Mouse (Mus musculus): ENCODE results near the gene Plxnd1. TPM values are rescaled to one million over a fixed set of nuclear protein-coding genes. Genes with fewer than 3 reads are reported as not detected.
A peak's percentile ranks its signal among the peaks of the same experiment; 100 is the strongest.

Plxnd1 gene
- polyA plus RNA-seq, 1 experiment: 54.2 TPM

- TF ChIP-seq CTCF (conservative IDR thresholded peaks at IDR 0.05; ENCODE audit: insufficient read depth, insufficient read length, low read depth, low read length): no peak
- TF ChIP-seq POLR2A (IDR thresholded peaks at IDR 0.05; ENCODE audit: low read depth, low read length): no peak
- H3K36me3 ChIP-seq (ENCODE audit: control insufficient read depth, insufficient read depth, low read length): no peaks in the 10 kb centered on the region
- peak; percentile 93 for DNase-seq
- 35% methylated on average over 7 of the region's 7 CpGs for WGBS
- H3K27ac ChIP-seq (ENCODE audit: insufficient read depth, low read depth, low read length): peak overlapping the region; percentile 48
- H3K4me3 ChIP-seq (ENCODE audit: insufficient read depth, low read depth, low read length): no peak overlapping the region
- no peaks in the 10 kb centered on the region for H3K27me3 ChIP-seq (replicated peaks; ENCODE audit: control insufficient read depth, insufficient read depth, low read length)
- peaks cover 18% of the 10 kb centered on the region for H3K4me1 ChIP-seq (ENCODE audit: control insufficient read depth, insufficient read depth, low read length)
Observed at GRCm38 (mm10) chr6:115959151-115959691, 35.6 kb downstream of the Plxnd1 start.

GRCm38 (mm10) chr6:115958445-115958844 lies 36.4 kb downstream of the Plxnd1 start:
- TF ChIP-seq CTCF (conservative IDR thresholded peaks at IDR 0.05; ENCODE audit: insufficient read depth, insufficient read length, low read depth, low read length) (no peak), POLR2A (IDR thresholded peaks at IDR 0.05; ENCODE audit: low read depth, low read length) (no peak)
- WGBS: 84% methylated on average over 9 of the region's 9 CpGs
- Histone ChIP-seq H3K36me3 (ENCODE audit: control insufficient read depth, insufficient read depth, low read length) (no peaks in the 10 kb centered on the region), H3K27ac (ENCODE audit: insufficient read depth, low read depth, low read length) (no peak overlapping the region; the same call in 1 of the 2 replicates), H3K4me1 (ENCODE audit: control insufficient read depth, insufficient read depth, low read length) (peaks cover 18% of the 10 kb centered on the region), H3K4me3 (ENCODE audit: insufficient read depth, low read depth, low read length) (no peak overlapping the region), H3K27me3 (replicated peaks; ENCODE audit: control insufficient read depth, insufficient read depth, low read length) (no peaks in the 10 kb centered on the region)
- DNase-seq: no peak

- no peak for DNase-seq
- Histone ChIP-seq H3K27ac (ENCODE audit: insufficient read depth, low read depth, low read length) (no peak overlapping the region), H3K27me3 (replicated peaks; ENCODE audit: control insufficient read depth, insufficient read depth, low read length) (no peaks in the 10 kb centered on the region), H3K36me3 (ENCODE audit: control insufficient read depth, insufficient read depth, low read length) (no peaks in the 10 kb centered on the region), H3K4me1 (ENCODE audit: control insufficient read depth, insufficient read depth, low read length) (peaks cover 18% of the 10 kb centered on the region), H3K4me3 (ENCODE audit: insufficient read depth, low read depth, low read length) (no peak overlapping the region)
- WGBS: 63% methylated on average over 6 of the region's 6 CpGs
- TF ChIP-seq CTCF (conservative IDR thresholded peaks at IDR 0.05; ENCODE audit: insufficient read depth, insufficient read length, low read depth, low read length) (no peak), POLR2A (IDR thresholded peaks at IDR 0.05; ENCODE audit: low read depth, low read length) (no peak)
Observed at GRCm38 (mm10) chr6:115957681-115958080, 37.1 kb downstream of the Plxnd1 start.

- peak overlapping the region; percentile 69 for H3K27ac ChIP-seq (ENCODE audit: insufficient read depth, low read depth, low read length)
- peak; percentile 78 for DNase-seq
- H3K36me3 ChIP-seq (ENCODE audit: control insufficient read depth, insufficient read depth, low read length): no peaks in the 10 kb centered on the region
- H3K4me1 ChIP-seq (ENCODE audit: control insufficient read depth, insufficient read depth, low read length): peaks cover 18% of the 10 kb centered on the region
- no peak overlapping the region for H3K4me3 ChIP-seq (ENCODE audit: insufficient read depth, low read depth, low read length)
- no peaks in the 10 kb centered on the region for H3K27me3 ChIP-seq (replicated peaks; ENCODE audit: control insufficient read depth, insufficient read depth, low read length)
- TF ChIP-seq POLR2A (IDR thresholded peaks at IDR 0.05; ENCODE audit: low read depth, low read length) (no peak), CTCF (conservative IDR thresholded peaks at IDR 0.05; ENCODE audit: insufficient read depth, insufficient read length, low read depth, low read length) (no peak)
- WGBS: 18% methylated on average over 16 of the region's 16 CpGs
Observed at GRCm38 (mm10) chr6:115956922-115957601, 37.7 kb downstream of the Plxnd1 start.

- no peaks in the 10 kb centered on the region for H3K27me3 ChIP-seq (replicated peaks; ENCODE audit: control insufficient read depth, insufficient read depth, low read length)
- no peak for DNase-seq
- peak overlapping the region; percentile 12; the same call in 1 of the 2 replicates for H3K4me3 ChIP-seq (ENCODE audit: insufficient read depth, low read depth, low read length)
- H3K27ac ChIP-seq (ENCODE audit: insufficient read depth, low read depth, low read length): peak overlapping the region; percentile 24; the same call in 1 of the 2 replicates
- 56% methylated on average over 13 of the region's 13 CpGs for WGBS
- H3K36me3 ChIP-seq (ENCODE audit: control insufficient read depth, insufficient read depth, low read length): no peaks in the 10 kb centered on the region
- peaks cover 18% of the 10 kb centered on the region for H3K4me1 ChIP-seq (ENCODE audit: control insufficient read depth, insufficient read depth, low read length)
- no peak for TF ChIP-seq POLR2A (IDR thresholded peaks at IDR 0.05; ENCODE audit: low read depth, low read length)
- peak; percentile 31; the same call in 1 of the 2 replicates for TF ChIP-seq CTCF (conservative IDR thresholded peaks at IDR 0.05; ENCODE audit: insufficient read depth, insufficient read length, low read depth, low read length)
Observed at GRCm38 (mm10) chr6:115956418-115956921, 38.3 kb downstream of the Plxnd1 start.

- no peak overlapping the region for H3K4me3 ChIP-seq (ENCODE audit: insufficient read depth, low read depth, low read length)
Observed at GRCm38 (mm10) chr6:115955664-115956063, 39.1 kb downstream of the Plxnd1 start.

GRCm38 (mm10) chr6:115955169-115955568 lies 39.6 kb downstream of the Plxnd1 start:
- Histone ChIP-seq H3K27me3 (replicated peaks; ENCODE audit: control insufficient read depth, insufficient read depth, low read length) (no peaks in the 10 kb centered on the region), H3K4me3 (ENCODE audit: insufficient read depth, low read depth, low read length) (no peak overlapping the region), H3K36me3 (ENCODE audit: control insufficient read depth, insufficient read depth, low read length) (no peaks in the 10 kb centered on the region), H3K4me1 (ENCODE audit: control insufficient read depth, insufficient read depth, low read length) (peaks cover 18% of the 10 kb centered on the region), H3K27ac (ENCODE audit: insufficient read depth, low read depth, low read length) (no peak overlapping the region)
- DNase-seq: no peak
- WGBS: 83% methylated on average over 4 of the region's 4 CpGs
- TF ChIP-seq CTCF (conservative IDR thresholded peaks at IDR 0.05; ENCODE audit: insufficient read depth, insufficient read length, low read depth, low read length) (no peak), POLR2A (IDR thresholded peaks at IDR 0.05; ENCODE audit: low read depth, low read length) (no peak)

More at GRCm38 (mm10) chr6:115955664-115956063, 39.1 kb downstream of the Plxnd1 start:
- no peaks in the 10 kb centered on the region for H3K36me3 ChIP-seq (ENCODE audit: control insufficient read depth, insufficient read depth, low read length)
- H3K27ac ChIP-seq (ENCODE audit: insufficient read depth, low read depth, low read length): no peak overlapping the region
- no peak for DNase-seq
- H3K4me1 ChIP-seq (ENCODE audit: control insufficient read depth, insufficient read depth, low read length): peaks cover 18% of the 10 kb centered on the region
- H3K27me3 ChIP-seq (replicated peaks; ENCODE audit: control insufficient read depth, insufficient read depth, low read length): no peaks in the 10 kb centered on the region
- WGBS: 83% methylated on average over 11 of the region's 11 CpGs
- TF ChIP-seq CTCF (conservative IDR thresholded peaks at IDR 0.05; ENCODE audit: insufficient read depth, insufficient read length, low read depth, low read length) (no peak), POLR2A (IDR thresholded peaks at IDR 0.05; ENCODE audit: low read depth, low read length) (no peak)
